11 mouse cellular contexts compared by ENCODE assay signal in the genomic region with DNA sequence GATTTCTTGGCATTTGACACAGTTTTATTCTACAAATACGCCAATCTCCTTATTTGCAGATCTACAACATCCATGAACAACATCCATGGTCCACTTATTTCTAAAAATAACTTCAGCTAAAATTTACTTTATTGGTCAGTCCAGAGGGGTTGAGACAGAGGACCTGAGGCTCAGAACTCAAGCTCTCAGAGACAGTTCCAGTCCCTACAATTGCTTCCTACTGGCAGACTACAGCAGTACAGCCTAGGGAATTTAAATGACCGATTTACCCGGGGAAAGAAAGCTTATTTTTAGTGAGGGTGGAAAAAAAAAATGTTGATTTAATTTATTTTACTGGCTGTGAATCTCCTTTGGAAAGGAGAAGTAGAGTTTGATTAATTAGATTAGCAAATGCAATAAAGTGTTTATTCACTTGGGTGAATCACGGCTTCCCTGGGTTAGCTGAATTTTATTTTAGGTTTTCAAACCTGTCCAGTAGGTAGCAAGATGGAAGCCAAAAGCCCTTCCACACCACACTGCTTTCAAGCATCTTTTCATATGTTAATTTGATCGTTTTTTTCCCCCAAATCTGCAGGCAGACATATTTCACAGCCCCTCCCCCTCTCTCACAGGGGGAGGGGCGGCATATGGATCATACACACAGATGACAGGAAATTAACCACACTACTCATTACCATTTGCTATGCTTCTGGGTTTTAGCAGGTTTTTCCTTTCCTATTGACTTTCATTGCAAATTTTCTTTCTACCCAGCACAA.
DNase-seq lines count a peak whose midpoint lies in the region; ATAC-seq and TF ChIP-seq lines count a peak whose summit lies in the region.
"Had no signal": no experiment of that assay in that cellular context is flagged by ENCODE, and none has a peak within 500 bp of the region (broad histone marks: within the 10 kb centered on the region; RNA-seq: fewer than 3 reads in every experiment).

No protein-coding gene starts in this region.

- H3K4me1 ChIP-seq in CH12.LX (ENCODE audit: control insufficient read depth in 1 of 2, insufficient read depth in 2 of 2) (no peaks in the 10 kb centered on the region), ES-E14 (ENCODE audit: control insufficient read depth in 2 of 2, insufficient read depth in 2 of 2, low read length in 2 of 2, poor library complexity in 1 of 2) (peaks cover 14 to 15% of the 10 kb centered on the region in 2 experiments; a peak in 3 of 4 replicates)
- H3K4me1 ChIP-seq in forebrain, embryonic 15.5 days = peaks cover 60% of the 10 kb centered on the region
- peaks cover 71% of the 10 kb centered on the region for H3K4me1 ChIP-seq in midbrain, embryonic 13.5 days (replicated peaks)

- no peak for TF ChIP-seq CTCF in CH12.LX (conservative IDR thresholded peaks at IDR 0.05 in 1 of 2, IDR thresholded peaks at IDR 0.05 in 1 of 2; ENCODE audit: low read depth in 2 of 2, low read length in 2 of 2)

- TF ChIP-seq EP300 in CH12.LX (IDR thresholded peaks at IDR 0.05; ENCODE audit: low read length) = no peak

- no peak for TF ChIP-seq POLR2A in CH12.LX (IDR thresholded peaks at IDR 0.05; ENCODE audit: low read depth, low read length)

- H3K9me3 ChIP-seq in CH12.LX (replicated peaks; ENCODE audit: low read length) = no peaks in the 10 kb centered on the region
- H3K9me3 ChIP-seq in ES-E14 (ENCODE audit: control insufficient read depth, insufficient read depth, low read depth, low read length) = no peaks in the 10 kb centered on the region
- no peaks in the 10 kb centered on the region for H3K9me3 ChIP-seq in forebrain, embryonic 15.5 days
- no peaks in the 10 kb centered on the region for H3K9me3 ChIP-seq in midbrain, embryonic 13.5 days
- H3K9me3 ChIP-seq: lung, embryonic 15.5 days had no signal

- no peak overlapping the region for H3K4me2 ChIP-seq in CH12.LX (ENCODE audit: insufficient read depth, low read depth, poor library complexity, severe bottlenecking)
- peak overlapping the region; percentile 16; the same call in 1 of the 2 replicates for H3K4me2 ChIP-seq in forebrain, embryonic 15.5 days (replicated peaks)
- H3K4me2 ChIP-seq in midbrain, embryonic 13.5 days (replicated peaks) = peak overlapping the region; percentile 24
- H3K4me2 ChIP-seq: lung, embryonic 15.5 days had no signal

- in situ Hi-C loops in CH12.LX (cut with MboI; ENCODE audit: low pct_ligation_motif_present, low pct_unique_long_range_greater_than_20kb, low sequenced_read_pairs) (no loop called here), ES-E14 (cut with MboI; ENCODE audit: low sequenced_read_pairs in 2 of 2, unreplicated experiment in 2 of 2) (no loop called here)

- dilution Hi-C loops in CH12.LX (cut with MboI; ENCODE audit: extremely low pct_ligation_motif_present, extremely low pct_unique_long_range_greater_than_20kb, low sequenced_read_pairs) = no loop called here

- H3K79me2 ChIP-seq in CH12.LX (replicated peaks; ENCODE audit: control insufficient read depth, extremely low read depth, insufficient read depth, poor library complexity, severe bottlenecking) = no peaks in the 10 kb centered on the region

- no peak overlapping the region for H3K27ac ChIP-seq in CH12.LX (ENCODE audit: insufficient read depth, low read depth)
- peak overlapping the region; percentile 26; the same call in 1 of the 2 replicates for H3K27ac ChIP-seq in ES-E14 (ENCODE audit: insufficient read depth, low read depth, low read length, poor library complexity, severe bottlenecking)
- H3K27ac ChIP-seq in forebrain, embryonic 15.5 days (replicated peaks) = peak overlapping the region; percentile 91
- peak overlapping the region; percentile 90 for H3K27ac ChIP-seq in midbrain, embryonic 13.5 days
- H3K27ac ChIP-seq: lung, embryonic 15.5 days had no signal

- 19% methylated on average over 6 of the region's 6 CpGs for WGBS in forebrain, embryonic 15.5 days
- WGBS in midbrain, embryonic 13.5 days = 25% methylated on average over 6 of the region's 6 CpGs

- no peaks in the 10 kb centered on the region for H3K27me3 ChIP-seq in CH12.LX (replicated peaks)
- H3K27me3 ChIP-seq in forebrain, embryonic 15.5 days = no peaks in the 10 kb centered on the region
- no peaks in the 10 kb centered on the region for H3K27me3 ChIP-seq in midbrain, embryonic 13.5 days
- H3K27me3 ChIP-seq: lung, embryonic 15.5 days; Patski had no signal

- no peak for TF ChIP-seq RAD21 in CH12.LX (IDR thresholded peaks at IDR 0.05; ENCODE audit: low read depth, low read length)

- no peak for DNase-seq in CH12.LX (ENCODE audit: extremely low read depth)
- no peak for DNase-seq in ES-E14 (ENCODE audit: low read depth, low spot score)
- DNase-seq in natural killer cell, adult 2 months (ENCODE audit: low spot score in 2 of 2) = no peak
- DNase-seq in spleen, postnatal 4 days (ENCODE audit: low spot score in 2 of 2) = no peak
- DNase-seq: heart, postnatal 10 days; thymus, postnatal 36 days had no signal

- H3K9ac ChIP-seq in CH12.LX (ENCODE audit: insufficient read depth, low read depth) (no peak overlapping the region), ES-E14 (ENCODE audit: insufficient read depth, low read depth, low read length, poor library complexity, severe bottlenecking) (no peak overlapping the region)
- H3K9ac ChIP-seq in forebrain, embryonic 15.5 days (replicated peaks) = no peak overlapping the region
- H3K9ac ChIP-seq in midbrain, embryonic 13.5 days (replicated peaks) = no peak overlapping the region
- H3K9ac ChIP-seq: lung, embryonic 15.5 days had no signal

- H3K36me3 ChIP-seq in CH12.LX (replicated peaks in 1 of 2; ENCODE audit: control insufficient read depth in 1 of 2, insufficient read depth in 1 of 2, low read length in 1 of 2) = no peaks in the 10 kb centered on the region
- no peaks in the 10 kb centered on the region for H3K36me3 ChIP-seq in ES-E14 (ENCODE audit: control insufficient read depth, insufficient read depth, low read length, poor library complexity, severe bottlenecking)
- no peaks in the 10 kb centered on the region for H3K36me3 ChIP-seq in forebrain, embryonic 15.5 days
- H3K36me3 ChIP-seq in midbrain, embryonic 13.5 days = no peaks in the 10 kb centered on the region
- H3K36me3 ChIP-seq: lung, embryonic 15.5 days had no signal

- H3K4me3 ChIP-seq in CH12.LX (replicated peaks in 1 of 3; ENCODE audit: low read depth in 2 of 3, low read length in 2 of 3, poor library complexity in 1 of 3) = no peak overlapping the region
- no peak overlapping the region for H3K4me3 ChIP-seq in ES-E14 (ENCODE audit: insufficient read depth in 1 of 2, low read depth in 1 of 2, low read length in 2 of 2, poor library complexity in 1 of 2, severe bottlenecking in 1 of 2)
- H3K4me3 ChIP-seq in forebrain, embryonic 15.5 days = no peak overlapping the region
- H3K4me3 ChIP-seq in midbrain, embryonic 13.5 days (replicated peaks) = no peak overlapping the region
- H3K4me3 ChIP-seq: lung, embryonic 15.5 days had no signal

- peak; percentile 83 for ATAC-seq in forebrain, embryonic 15.5 days (replicated peaks)
- peak; percentile 35; the same call in 1 of the 2 replicates for ATAC-seq in midbrain, embryonic 13.5 days
- ATAC-seq in monocyte, adult 5-6 weeks (replicated peaks; ENCODE audit: insufficient number of reproducible peaks, low FRiP score, low TSS enrichment, poor library complexity, severe bottlenecking) = no peak
- ATAC-seq: Patski had no signal

TF ChIP-seq in CH12.LX, 34 proteins besides CTCF, POLR2A, EP300 and RAD21:
- TF ChIP-seq SMC3 (IDR thresholded peaks at IDR 0.05; ENCODE audit: low read depth, low read length) = no peak
- no peak for TF ChIP-seq E2F4 (IDR thresholded peaks at IDR 0.05; ENCODE audit: insufficient replicate concordance, low read depth, low read length)
- no peak for TF ChIP-seq BHLHE40 (IDR thresholded peaks at IDR 0.05; ENCODE audit: low read depth, low read length)
- TF ChIP-seq CHD2 (IDR thresholded peaks at IDR 0.05; ENCODE audit: low read length) = peak; percentile 45; the same call in 1 of the 2 replicates
TF ChIP-seq in CH12.LX: peak in this region for 1.

TF ChIP-seq in ES-E14, 5 proteins besides CTCF, POLR2A, EP300 and RAD21:
- TF ChIP-seq ZNF384 (IDR thresholded peaks at IDR 0.05; ENCODE audit: low read depth, low read length) = peak; percentile 65; the same call in 1 of the 2 replicates
- TF ChIP-seq HCFC1 (IDR thresholded peaks at IDR 0.05; ENCODE audit: borderline replicate concordance, insufficient read depth, low read length) = no peak
- TF ChIP-seq CHD2 (IDR thresholded peaks at IDR 0.05; ENCODE audit: low read depth, low read length) = no peak
- TF ChIP-seq MAFK (IDR thresholded peaks at IDR 0.05; ENCODE audit: insufficient read depth, low read depth, low read length) = no peak
- TF ChIP-seq ZC3H11A (IDR thresholded peaks at IDR 0.05; ENCODE audit: borderline replicate concordance, low read depth, low read length) = no peak
